Mouse (Mus musculus) CH12.LX (cell line): ENCODE measurements around the gene Adap1. TPM values are rescaled to one million over a fixed set of nuclear protein-coding genes. Genes with fewer than 3 reads are reported as not detected.

ENCODE experiments used
- DNase-seq: peaks from one replicate; pipeline ENCODE4 v3.0.0-alpha.2; 2013; ENCODE audit errors: extremely low read depth
- H3K27ac ChIP-seq: 2 replicates; pipeline ENCODE4 v1.5.1; 2012; ENCODE audit warnings: low read depth, mild to moderate bottlenecking, control low read depth, moderate library complexity; ENCODE audit not compliant: insufficient read depth
- H3K27me3 ChIP-seq: replicated peaks from 2 replicates; pipeline ENCODE3; 2012; ENCODE audit warnings: inconsistent platforms
- H3K36me3 ChIP-seq, 2 experiments: replicated peaks in 1 of 2; 2 replicates each; pipeline versions ENCODE3 to v1.6.1; 2012; ENCODE audit warnings: inconsistent platforms in 1 of 2, low read length in 1 of 2, mild to moderate bottlenecking in 1 of 2, mixed read lengths in 1 of 2, moderate library complexity in 1 of 2; ENCODE audit not compliant: control insufficient read depth in 1 of 2, insufficient read depth in 1 of 2
- H3K4me1 ChIP-seq, 2 experiments: 2 replicates each; pipeline ENCODE4 v1.6.1; 2012; ENCODE audit warnings: inconsistent platforms in 1 of 2, moderate library complexity in 1 of 2; ENCODE audit not compliant: insufficient read depth in 2 of 2, control insufficient read depth in 1 of 2
- H3K4me2 ChIP-seq: 2 replicates; pipeline ENCODE4 v1.6.1; 2012; ENCODE audit warnings: low read depth, mild to moderate bottlenecking, control low read depth; ENCODE audit not compliant: poor library complexity, insufficient read depth, severe bottlenecking
- H3K4me3 ChIP-seq, 3 experiments: fragments of 150-350 bp in 1 of 3; sonication (generic) in 1 of 3; replicated peaks in 1 of 3; 2 replicates each; pipeline versions ENCODE3 to v1.5.1; 2011 to 2012; ENCODE audit warnings: low read depth in 2 of 3, low read length in 2 of 3, mild to moderate bottlenecking in 2 of 3, moderate library complexity in 2 of 3, control low read depth in 1 of 3, improper control_type of control experiment in 1 of 3, inconsistent platforms in 1 of 3, mixed read lengths in 1 of 3; ENCODE audit not compliant: poor library complexity in 1 of 3
- H3K79me2 ChIP-seq: replicated peaks from 2 replicates; pipeline ENCODE4 v1.6.1; 2012; ENCODE audit warnings: mild to moderate bottlenecking, moderate library complexity; ENCODE audit not compliant: control insufficient read depth, poor library complexity, insufficient read depth, severe bottlenecking; ENCODE audit errors: extremely low read depth
- H3K9ac ChIP-seq: 2 replicates; pipeline ENCODE4 v1.6.1; 2012; ENCODE audit warnings: low read depth, mild to moderate bottlenecking, control low read depth, moderate library complexity; ENCODE audit not compliant: insufficient read depth
- H3K9me3 ChIP-seq: replicated peaks from 2 replicates; pipeline ENCODE3; 2012; ENCODE audit warnings: low read length, inconsistent platforms, mixed read lengths
- BHLHE40 ChIP-seq: IDR thresholded peaks from 2 replicates; pipeline ENCODE4 v1.6.1; 2011; ENCODE audit warnings: mild to moderate bottlenecking, low read depth, low read length, improper control_type of control experiment
- CHD2 ChIP-seq: IDR thresholded peaks from 2 replicates; pipeline ENCODE4 v1.6.1; 2011; ENCODE audit warnings: low read length, improper control_type of control experiment
- CTCF ChIP-seq, 2 experiments: IDR thresholded peaks in 1 of 2; conservative IDR thresholded peaks in 1 of 2; 2 replicates each; pipeline ENCODE4 v1.5.1; 2011 to 2012; ENCODE audit warnings: low read depth in 2 of 2, low read length in 2 of 2, improper control_type of control experiment in 1 of 2, inconsistent platforms in 1 of 2, mild to moderate bottlenecking in 1 of 2, moderate library complexity in 1 of 2
- ETS1 ChIP-seq: conservative IDR thresholded peaks from 2 replicates; pipeline ENCODE4 v1.6.1; 2012; ENCODE audit warnings: low read depth, mild to moderate bottlenecking, inconsistent platforms, low read length, improper control_type of control experiment, moderate library complexity
- GABPA ChIP-seq: IDR thresholded peaks from 2 replicates; pipeline ENCODE4 v1.6.1; 2012; ENCODE audit warnings: low read depth, low read length, improper control_type of control experiment, inconsistent platforms; ENCODE audit not compliant: insufficient replicate concordance
- KAT2A ChIP-seq: IDR thresholded peaks from 2 replicates; pipeline ENCODE4 v1.6.1; 2012; ENCODE audit warnings: low read length, improper control_type of control experiment, inconsistent platforms; ENCODE audit not compliant: insufficient replicate concordance
- MEF2A ChIP-seq: IDR thresholded peaks from 2 replicates; pipeline ENCODE4 v1.6.1; 2014; ENCODE audit warnings: low read depth, mild to moderate bottlenecking, inconsistent platforms, low read length, improper control_type of control experiment, borderline replicate concordance
- MXI1 ChIP-seq: IDR thresholded peaks from 2 replicates; pipeline ENCODE4 v1.6.1; 2011; ENCODE audit warnings: mild to moderate bottlenecking, low read depth, low read length, improper control_type of control experiment
- MYC ChIP-seq: IDR thresholded peaks from 2 replicates; pipeline ENCODE4 v1.6.1; 2011; ENCODE audit warnings: low read depth, mild to moderate bottlenecking, improper control_type of control experiment, low read length
- NELFE ChIP-seq: IDR thresholded peaks from 2 replicates; pipeline ENCODE4 v1.6.1; 2011; ENCODE audit warnings: low read depth, low read length, improper control_type of control experiment
- NRF1 ChIP-seq: IDR thresholded peaks from 2 replicates; pipeline ENCODE4 v1.6.1; 2014; ENCODE audit warnings: low read depth, mild to moderate bottlenecking, inconsistent platforms, low read length, improper control_type of control experiment, moderate library complexity
- PAX5 ChIP-seq: IDR thresholded peaks from 2 replicates; pipeline ENCODE4 v1.6.1; 2012; ENCODE audit warnings: low read length, inconsistent platforms, mixed read lengths
- POLR2AphosphoS2 ChIP-seq: IDR thresholded peaks from 2 replicates; pipeline ENCODE4 v1.6.1; 2011; ENCODE audit warnings: low read depth, low read length, improper control_type of control experiment
- RAD21 ChIP-seq: IDR thresholded peaks from 2 replicates; pipeline ENCODE4 v1.6.1; 2011; ENCODE audit warnings: low read depth, mild to moderate bottlenecking, low read length, improper control_type of control experiment, moderate library complexity
- RCOR1 ChIP-seq: conservative IDR thresholded peaks from 2 replicates; pipeline ENCODE4 v1.6.1; 2012; ENCODE audit warnings: low read depth, mild to moderate bottlenecking, inconsistent platforms, low read length, improper control_type of control experiment
- SMC3 ChIP-seq: IDR thresholded peaks from 2 replicates; pipeline ENCODE4 v1.6.1; 2011; ENCODE audit warnings: low read depth, low read length, improper control_type of control experiment
- TBP ChIP-seq: conservative IDR thresholded peaks from 2 replicates; pipeline ENCODE4 v1.6.1; 2011; ENCODE audit warnings: low read depth, low read length, improper control_type of control experiment
- UBTF ChIP-seq: IDR thresholded peaks from 2 replicates; pipeline ENCODE4 v1.6.1; 2012; ENCODE audit warnings: low read depth, mild to moderate bottlenecking, inconsistent platforms, low read length, improper control_type of control experiment, moderate library complexity
- USF1 ChIP-seq: IDR thresholded peaks from 2 replicates; pipeline ENCODE4 v1.6.1; 2014; ENCODE audit warnings: low read depth, mild to moderate bottlenecking, inconsistent platforms, low read length, improper control_type of control experiment
- ZC3H11A ChIP-seq: IDR thresholded peaks from 2 replicates; pipeline ENCODE4 v1.6.1; 2012; ENCODE audit warnings: low read depth, mild to moderate bottlenecking, inconsistent platforms, low read length, improper control_type of control experiment
- ZMIZ1 ChIP-seq: IDR thresholded peaks from 2 replicates; pipeline ENCODE4 v1.6.1; 2012; ENCODE audit warnings: low read depth, mild to moderate bottlenecking, inconsistent platforms, low read length, improper control_type of control experiment
- dilution Hi-C: fragments of 300-500 bp; cut with MboI; formaldehyde crosslinking; loops from 2 replicates; pipeline ENCODE4 v1.14.3; 2020; ENCODE audit warnings: low sequenced_read_pairs; ENCODE audit not compliant: extremely low pct_unique_long_range_greater_than_20kb, extremely low pct_ligation_motif_present
- in situ Hi-C: fragments of 300-500 bp; cut with MboI; formaldehyde crosslinking; loops from 3 replicates; pipeline ENCODE4 v1.14.3; 2019; ENCODE audit warnings: low sequenced_read_pairs, low pct_ligation_motif_present, low pct_unique_long_range_greater_than_20kb, mixed read lengths
- polyA plus RNA-seq: library from polyadenylated mRNA; unstranded; fragments of >175 nt; gene quantifications from 2 replicates; pipeline ENCODE4 v1.2.1, GENCODE M21; 2012; ENCODE audit warnings: low read depth; ENCODE audit not compliant: insufficient read length
- total RNA-seq, 2 experiments: library from RNA; depleted of rRNA; stranded (reverse); fragments of 300-350 nt in 1 of 2; fragments of >200 nt in 1 of 2; gene quantifications; 2 replicates each; pipeline ENCODE4 v1.2.3; 2012 to 2014

Adap1 gene
- total and polyA plus RNA-seq, 3 experiments = 53.9 to 73.2 (median 70.7) TPM

DNA sequence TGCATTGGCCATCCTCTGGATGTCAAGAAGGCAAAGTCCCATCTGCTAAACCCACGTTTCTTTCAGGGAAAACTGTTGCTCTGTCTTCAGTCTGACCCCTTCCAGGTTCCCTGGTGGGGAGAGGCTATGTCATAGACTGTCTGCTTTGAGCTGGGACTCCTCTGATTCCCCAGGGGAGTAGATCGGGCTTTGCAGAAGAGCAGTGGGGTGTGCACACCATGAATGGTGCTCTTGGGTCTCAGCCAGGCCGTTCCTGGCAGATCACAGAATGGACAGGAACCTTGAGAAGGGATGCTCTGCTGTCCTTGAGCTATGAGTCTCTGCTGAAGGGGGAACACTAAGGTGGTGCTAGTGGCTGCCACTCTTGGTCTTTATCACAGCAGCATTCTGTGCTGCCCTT lies 76.6 kb downstream of the Adap1 start:
- dilution Hi-C loops = no loop called here
- in situ Hi-C loops = loop anchor here (5.0 kb wide), 1 partner anchor 47 kb away; the partner anchor contains the start of gene Sun1
- peaks cover 27 to 68% of the 10 kb centered on the region in 2 experiments for H3K36me3 ChIP-seq
- TF ChIP-seq POLR2AphosphoS2 (no peak), USF1 (no peak)
- H3K4me3 ChIP-seq = no peak overlapping the region
- H3K79me2 ChIP-seq = peaks cover 12% of the 10 kb centered on the region
- H3K27me3 ChIP-seq = no peaks in the 10 kb centered on the region
- H3K9ac ChIP-seq = no peak overlapping the region
- no peaks in the 10 kb centered on the region for H3K9me3 ChIP-seq
- DNase-seq = no peak
- no peak overlapping the region for H3K4me2 ChIP-seq
- peaks cover 0 to 22% of the 10 kb centered on the region in 2 experiments; a peak in 2 of 4 replicates for H3K4me1 ChIP-seq
- H3K27ac ChIP-seq = no peak overlapping the region

DNA sequence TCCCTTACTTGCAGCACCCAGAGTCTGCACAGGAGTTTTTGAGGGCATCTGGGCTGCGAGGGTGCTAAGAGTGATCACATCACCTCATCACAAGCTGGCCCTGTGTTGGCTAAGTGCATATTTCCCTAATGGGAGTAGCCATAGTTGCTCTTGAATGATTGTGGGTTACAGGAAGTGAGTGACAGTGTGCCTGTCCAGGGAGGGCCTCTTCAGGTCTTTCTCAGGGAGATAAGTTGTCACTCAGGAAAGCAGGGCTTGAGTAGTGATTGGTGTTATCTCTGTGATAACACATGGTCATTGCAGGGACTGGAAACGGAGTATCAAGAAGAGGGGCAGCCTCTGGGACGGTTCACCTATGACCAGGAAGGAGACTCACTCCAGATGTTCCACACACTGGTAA lies 77.7 kb downstream of the Adap1 start:
- Histone ChIP-seq H3K27me3 (no peaks in the 10 kb centered on the region), H3K79me2 (peaks cover 1% of the 10 kb centered on the region), H3K9me3 (no peaks in the 10 kb centered on the region), H3K9ac (no peak overlapping the region), H3K4me2 (no peak overlapping the region), H3K4me3 (no peak overlapping the region), H3K36me3 (peaks cover 30 to 77% of the 10 kb centered on the region in 2 experiments), H3K4me1 (peaks cover 0 to 24% of the 10 kb centered on the region in 2 experiments; a peak in 2 of 4 replicates), H3K27ac (no peak overlapping the region)
- TF ChIP-seq PAX5 = no peak
- TF ChIP-seq ZMIZ1 = no peak
- TF ChIP-seq SMC3 = no peak
- TF ChIP-seq KAT2A = no peak
- dilution Hi-C loops = no loop called here
- in situ Hi-C loops = loop anchor here (5.0 kb wide), 1 partner anchor 45 kb away; the partner anchor contains the start of gene Sun1
- DNase-seq = no peak

DNA sequence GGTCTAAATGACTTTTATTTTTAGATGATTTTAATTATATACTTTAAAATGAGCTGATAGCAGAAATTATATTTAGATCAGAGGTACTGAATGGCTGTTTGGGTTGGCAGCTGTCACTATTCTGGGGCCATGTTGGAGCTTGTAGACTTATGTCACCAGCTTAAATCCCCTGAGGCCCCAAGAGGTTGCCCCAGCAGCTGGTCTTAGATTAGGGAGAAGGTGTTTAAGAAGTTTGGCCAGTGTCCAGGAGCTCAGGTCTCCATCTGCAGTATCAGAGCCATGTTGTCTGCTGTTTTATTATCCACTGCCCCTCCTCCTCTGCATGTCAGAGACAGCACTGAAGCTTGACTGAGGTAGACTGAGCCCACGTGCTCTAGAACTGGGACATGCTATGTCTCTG lies 82.0 kb downstream of the Adap1 start:
- Histone ChIP-seq H3K27me3 (no peaks in the 10 kb centered on the region), H3K36me3 (peaks cover 53 to 94% of the 10 kb centered on the region in 2 experiments), H3K79me2 (no peaks in the 10 kb centered on the region), H3K4me2 (no peak overlapping the region), H3K4me3 (no peak overlapping the region), H3K4me1 (peaks cover 0 to 18% of the 10 kb centered on the region in 2 experiments; a peak in 2 of 4 replicates), H3K9me3 (no peaks in the 10 kb centered on the region), H3K9ac (no peak overlapping the region), H3K27ac (no peak overlapping the region)
- in situ Hi-C loops (no loop called here), dilution Hi-C loops (no loop called here)
- DNase-seq = no peak
- no peak for TF ChIP-seq CTCF (conservative IDR thresholded peaks at IDR 0.05 in 1 of 2, IDR thresholded peaks at IDR 0.05 in 1 of 2; ENCODE audit: low read depth in 2 of 2, low read length in 2 of 2)
- no peak for TF ChIP-seq TBP
- no peak for TF ChIP-seq ETS1
- no peak for TF ChIP-seq UBTF
- TF ChIP-seq MEF2A = no peak
- TF ChIP-seq BHLHE40 = no peak
- no peak for TF ChIP-seq PAX5
- no peak for TF ChIP-seq POLR2AphosphoS2
- TF ChIP-seq RCOR1 = no peak
- no peak for TF ChIP-seq RAD21
- no peak for TF ChIP-seq ZMIZ1
- TF ChIP-seq ZC3H11A = no peak
- TF ChIP-seq KAT2A = no peak
- no peak for TF ChIP-seq CHD2
- TF ChIP-seq MYC = no peak
- no peak for TF ChIP-seq NRF1
- no peak for TF ChIP-seq NELFE
- TF ChIP-seq MXI1 = no peak
- no peak for TF ChIP-seq GABPA
